Mouse (Mus musculus) E14TG2a.4 (cell line): ENCODE data around the gene Alg12.

Source experiments
- CTCF ChIP-seq: conservative IDR thresholded peaks from 2 replicates; pipeline ENCODE4 v1.5.1; 2014; ENCODE audit warnings: low read length
- POU5F1 ChIP-seq: IDR thresholded peaks from 2 replicates; pipeline ENCODE4 v1.6.1; 2014; ENCODE audit warnings: low read length, borderline replicate concordance

DNA sequence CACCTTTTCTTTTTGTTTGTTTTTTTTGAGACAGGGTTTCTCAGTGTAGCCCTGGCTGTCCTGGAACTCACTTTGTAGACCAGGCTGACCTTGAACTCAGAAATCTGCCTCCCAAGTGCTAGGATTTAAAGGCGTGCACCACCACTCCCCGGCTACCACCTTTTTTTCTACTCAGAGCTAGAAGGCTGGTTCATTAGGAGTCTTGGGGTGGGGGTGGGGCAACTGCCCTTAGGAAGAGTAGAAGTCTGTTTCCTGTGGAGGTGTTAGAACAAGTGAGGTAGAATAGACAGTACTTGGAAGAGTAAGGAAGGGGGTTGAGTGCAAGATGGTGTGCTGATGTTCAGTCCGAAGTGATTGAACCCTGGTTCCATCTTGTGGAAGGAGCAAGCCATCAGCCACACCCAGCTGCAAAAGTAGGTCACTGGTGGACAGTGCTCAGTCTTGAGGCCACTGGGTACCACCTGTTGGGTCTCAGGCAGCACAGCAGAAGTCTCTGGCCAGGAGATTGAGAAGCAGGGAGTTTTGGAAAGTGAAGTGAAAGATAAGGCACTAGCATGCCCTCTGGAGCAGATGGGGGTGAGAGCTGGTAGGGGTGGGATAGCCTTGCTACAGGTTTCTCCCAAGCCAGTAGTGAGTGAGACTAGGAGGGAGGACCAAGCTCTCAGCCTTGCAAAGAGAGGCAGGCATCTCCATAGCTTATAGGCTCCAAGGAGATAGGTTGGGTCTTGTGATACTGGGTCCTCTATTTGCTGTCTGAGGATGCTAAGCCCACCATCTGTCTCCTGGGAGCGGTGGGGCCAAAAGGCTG lies 47.0 kb upstream of the Alg12 start:
- TF ChIP-seq CTCF (no peak), POU5F1 (no peak)
